Mouse (Mus musculus) neural tube, postnatal 0 days (tissue): Measurements from ENCODE around the gene C6. TPM values are rescaled to one million over a fixed set of nuclear protein-coding genes. Genes with fewer than 3 reads are reported as not detected.

Experiments used
- polyA plus RNA-seq: library from polyadenylated mRNA; unstranded; fragments of >200 nt; fragmentation: Nextera tagmentation; extraction: Ambion mirVana; gene quantifications from 2 replicates; pipeline ENCODE4 v1.2.1, GENCODE M21; 2015

C6 gene
- polyA plus RNA-seq, result not detected in 2 replicates

DNA sequence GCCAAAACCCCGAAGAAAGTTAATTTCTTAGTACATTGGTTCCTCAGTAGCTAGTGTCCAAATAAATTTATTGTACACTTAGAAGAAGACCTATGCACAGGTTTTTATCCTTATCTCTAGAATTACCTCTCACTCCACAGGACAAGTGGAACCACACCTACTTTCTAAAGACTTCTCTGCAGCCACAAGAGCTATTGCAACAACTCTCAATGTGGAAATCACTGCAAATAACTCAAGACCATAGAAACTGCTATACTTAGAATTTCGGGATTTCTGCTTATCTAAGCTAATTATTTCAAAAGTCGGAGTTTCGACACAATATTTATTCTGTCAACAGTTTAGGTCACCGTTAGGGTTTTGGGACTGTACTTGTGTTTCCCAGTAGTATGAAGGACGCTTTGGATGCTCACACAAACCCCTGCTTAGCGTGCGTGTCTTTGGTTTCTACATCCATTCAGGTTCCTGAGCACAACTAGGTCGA lies at the start of gene C6:
TSS of gene C6 (plus strand) at position 346 of the 481 bp plus-strand sequence.

Other genes starting within 250 kb of the C6 start
- gene Mroh2b, start 171.6 kb downstream of the C6 start, polyA plus RNA-seq, result not detected in 2 replicates